ENCODE assay signal across 20 mouse cellular contexts in the genomic region with DNA sequence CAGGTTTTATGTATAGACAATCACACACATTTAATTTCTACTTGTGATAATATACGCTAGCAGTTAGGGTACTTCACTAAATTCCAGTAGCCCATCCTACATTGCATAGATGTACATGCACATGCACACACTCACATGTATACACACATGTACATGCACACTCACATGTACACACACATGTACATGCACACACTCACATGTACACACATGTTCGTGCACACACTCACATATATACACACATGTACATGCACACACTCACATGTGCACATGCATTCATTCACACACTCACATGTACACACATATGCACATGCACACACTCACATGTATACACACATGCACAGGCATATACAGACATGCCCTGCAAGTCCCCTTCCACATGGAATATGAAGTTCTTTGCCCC.
"Had no signal": no experiment of that assay in that cellular context is flagged by ENCODE, and none has a peak within 500 bp of the region (broad histone marks: within the 10 kb centered on the region; RNA-seq: fewer than 3 reads in every experiment).

No protein-coding gene starts in this region.

- H3K4me1 ChIP-seq: liver, embryonic 13.5 days; midbrain, embryonic 12.5 days; neural tube, embryonic 13.5 days had no signal

- H3K9me3 ChIP-seq: kidney, embryonic 15.5 days; liver, embryonic 13.5 days; midbrain, embryonic 12.5 days; neural tube, embryonic 13.5 days had no signal

- H3K36me3 ChIP-seq: kidney, embryonic 15.5 days; liver, embryonic 13.5 days; midbrain, embryonic 12.5 days; neural tube, embryonic 13.5 days had no signal

- H3K27me3 ChIP-seq: kidney, embryonic 15.5 days; liver, embryonic 13.5 days; midbrain, embryonic 12.5 days; neural tube, embryonic 13.5 days had no signal

- DNase-seq: kidney, adult 2 months; kidney, postnatal 14 days; kidney, postnatal 4 days; left cerebral cortex, postnatal 4 days; liver, embryonic 13.5 days; lung, adult 2 months; lung, postnatal 14 days; retina, postnatal 1 day; right cerebral cortex, postnatal 25 days; spleen, adult 18-20 months; thymus, adult 2 months; thymus, postnatal 14 days; thymus, postnatal 4 days had no signal

- H3K4me2 ChIP-seq: kidney, embryonic 15.5 days; liver, embryonic 13.5 days; midbrain, embryonic 12.5 days; neural tube, embryonic 13.5 days had no signal

- ATAC-seq: intestine, postnatal 0 days; midbrain, embryonic 16.5 days had no signal

- H3K9ac ChIP-seq: kidney, embryonic 15.5 days; liver, embryonic 13.5 days; midbrain, embryonic 12.5 days; neural tube, embryonic 13.5 days had no signal

- H3K27ac ChIP-seq: liver, embryonic 13.5 days; macrophage; midbrain, embryonic 12.5 days; neural tube, embryonic 13.5 days had no signal

- H3K4me3 ChIP-seq: kidney, embryonic 15.5 days; liver, embryonic 13.5 days; midbrain, embryonic 12.5 days; myocyte; neural tube, embryonic 13.5 days had no signal
